Mouse (Mus musculus): Measurements from ENCODE around the gene Atxn7l1. TPM values are rescaled to one million over a fixed set of nuclear protein-coding genes. Genes with fewer than 3 reads are reported as not detected.

The Atxn7l1 gene
- polyA plus RNA-seq, 1 experiment = 90.6 TPM

DNA sequence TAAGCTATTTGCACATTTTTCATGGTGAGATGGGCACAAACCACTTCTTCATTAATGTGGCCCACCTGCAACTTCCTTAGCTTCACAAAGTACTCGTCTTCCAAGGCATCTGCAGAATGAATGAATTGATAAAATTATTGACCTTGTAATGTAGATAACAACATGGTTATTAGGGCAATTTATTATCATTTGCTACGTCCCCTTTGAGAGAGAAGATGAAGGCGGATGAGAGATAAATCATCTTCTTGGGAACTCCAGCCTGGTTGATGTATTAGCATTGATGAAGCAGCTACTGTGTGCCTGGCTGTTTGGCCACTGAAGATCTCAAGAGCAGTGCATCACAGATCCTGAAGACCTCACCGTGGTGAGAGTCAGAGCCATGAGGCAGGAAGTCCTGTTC is 63.4 kb downstream of the Atxn7l1 start:
- peaks cover 1% of the 10 kb centered on the region for H3K4me1 ChIP-seq (ENCODE audit: control insufficient read depth, insufficient read depth, low read length)
- H3K4me3 ChIP-seq (ENCODE audit: insufficient read depth, low read length) = no peak overlapping the region
- TF ChIP-seq CTCF (IDR thresholded peaks at IDR 0.05; ENCODE audit: low read depth, low read length) = no peak
- H3K27ac ChIP-seq (ENCODE audit: insufficient read depth, low read depth, low read length) = no peak overlapping the region

DNA sequence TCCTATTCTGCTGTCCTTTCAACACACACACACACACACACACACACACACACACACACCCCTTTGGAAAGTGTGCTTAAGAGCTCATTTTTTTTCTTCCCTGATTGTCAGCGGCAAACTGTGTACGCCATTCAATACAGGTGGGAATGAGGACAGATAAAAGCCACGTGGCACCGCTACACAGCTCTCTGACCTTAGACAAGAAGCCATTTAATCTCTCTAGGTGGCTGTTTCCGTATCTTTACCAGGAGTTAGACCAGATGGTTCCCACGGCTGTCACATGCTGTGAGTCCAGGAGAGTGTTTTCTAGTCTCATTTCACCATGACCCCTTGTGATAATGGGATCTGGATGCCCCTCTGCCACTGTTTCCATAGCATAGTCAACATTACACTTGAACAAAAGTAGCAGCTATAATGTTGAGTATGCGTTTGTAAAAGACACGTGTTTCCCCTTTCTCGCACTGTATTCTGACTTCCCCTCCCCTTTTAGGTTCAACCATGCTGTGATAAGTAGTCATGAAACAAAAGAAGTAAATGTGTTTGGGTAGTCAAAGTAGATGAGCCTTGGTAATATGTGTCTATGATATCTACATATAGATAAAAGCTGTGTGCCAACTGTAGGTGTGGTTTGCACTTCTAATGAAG is 70.8 kb downstream of the Atxn7l1 start:
- no peak for TF ChIP-seq CTCF (IDR thresholded peaks at IDR 0.05; ENCODE audit: low read depth, low read length)
- H3K4me3 ChIP-seq (ENCODE audit: insufficient read depth, low read length) = no peak overlapping the region
- peaks cover 2% of the 10 kb centered on the region for H3K4me1 ChIP-seq (ENCODE audit: control insufficient read depth, insufficient read depth, low read length)
- no peak overlapping the region for H3K27ac ChIP-seq (ENCODE audit: insufficient read depth, low read depth, low read length)

GRCm38 (mm10) chr12:33219436-33219835 is 71.9 kb downstream of the Atxn7l1 start:
- Histone ChIP-seq H3K4me3 (ENCODE audit: insufficient read depth, low read length) (no peak overlapping the region), H3K4me1 (ENCODE audit: control insufficient read depth, insufficient read depth, low read length) (peaks cover 2% of the 10 kb centered on the region), H3K27ac (ENCODE audit: insufficient read depth, low read depth, low read length) (no peak overlapping the region)
- TF ChIP-seq POLR2A (IDR thresholded peaks at IDR 0.05; ENCODE audit: borderline replicate concordance, low read depth, low read length) (no peak), CTCF (IDR thresholded peaks at IDR 0.05; ENCODE audit: low read depth, low read length) (no peak)

DNA sequence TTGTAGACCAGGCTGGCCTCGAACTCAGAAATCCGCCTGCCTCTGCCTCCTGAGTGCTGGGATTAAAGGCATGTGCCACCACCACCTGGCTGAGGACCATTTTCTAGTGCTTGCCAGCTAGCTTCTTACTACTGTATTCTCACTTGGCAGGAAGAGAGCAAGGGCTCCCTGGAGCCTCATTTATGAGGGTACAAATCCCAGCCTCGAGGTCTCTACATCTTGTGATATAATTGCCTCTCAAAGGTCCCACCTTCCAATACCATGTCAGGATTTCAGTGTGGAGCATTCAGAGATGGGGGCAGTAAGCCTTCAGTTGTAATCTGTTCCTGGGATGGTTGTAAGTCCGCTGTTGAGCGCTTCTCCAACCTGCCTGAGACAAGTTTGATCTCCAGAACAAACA is 72.6 kb downstream of the Atxn7l1 start:
- no peak for TF ChIP-seq POLR2A (IDR thresholded peaks at IDR 0.05; ENCODE audit: borderline replicate concordance, low read depth, low read length)
- no peak for TF ChIP-seq CTCF (IDR thresholded peaks at IDR 0.05; ENCODE audit: low read depth, low read length)
- Histone ChIP-seq H3K4me1 (ENCODE audit: control insufficient read depth, insufficient read depth, low read length) (peaks cover 2% of the 10 kb centered on the region), H3K4me3 (ENCODE audit: insufficient read depth, low read length) (no peak overlapping the region), H3K27ac (ENCODE audit: insufficient read depth, low read depth, low read length) (no peak overlapping the region)

GRCm38 (mm10) chr12:33220509-33221051 is 73.1 kb downstream of the Atxn7l1 start:
- H3K4me3 ChIP-seq (ENCODE audit: insufficient read depth, low read length) = no peak overlapping the region
- peaks cover 2% of the 10 kb centered on the region for H3K4me1 ChIP-seq (ENCODE audit: control insufficient read depth, insufficient read depth, low read length)
- TF ChIP-seq POLR2A (IDR thresholded peaks at IDR 0.05; ENCODE audit: borderline replicate concordance, low read depth, low read length) (no peak), CTCF (IDR thresholded peaks at IDR 0.05; ENCODE audit: low read depth, low read length) (no peak)
- no peak overlapping the region for H3K27ac ChIP-seq (ENCODE audit: insufficient read depth, low read depth, low read length)

- H3K27ac ChIP-seq (ENCODE audit: insufficient read depth, low read depth, low read length) = no peak overlapping the region
- H3K4me3 ChIP-seq (ENCODE audit: insufficient read depth, low read length) = no peak overlapping the region
- no peak for TF ChIP-seq CTCF (IDR thresholded peaks at IDR 0.05; ENCODE audit: low read depth, low read length)
- TF ChIP-seq POLR2A (IDR thresholded peaks at IDR 0.05; ENCODE audit: borderline replicate concordance, low read depth, low read length) = no peak
- no peaks in the 10 kb centered on the region for H3K4me1 ChIP-seq (ENCODE audit: control insufficient read depth, insufficient read depth, low read length)
Observed at GRCm38 (mm10) chr12:33222187-33222586, 74.7 kb downstream of the Atxn7l1 start.

GRCm38 (mm10) chr12:33225117-33225541 is 77.6 kb downstream of the Atxn7l1 start:
- no peak for TF ChIP-seq CTCF (IDR thresholded peaks at IDR 0.05; ENCODE audit: low read depth, low read length)
- TF ChIP-seq POLR2A (IDR thresholded peaks at IDR 0.05; ENCODE audit: borderline replicate concordance, low read depth, low read length) = no peak
- no peak overlapping the region for H3K27ac ChIP-seq (ENCODE audit: insufficient read depth, low read depth, low read length)
- no peaks in the 10 kb centered on the region for H3K4me1 ChIP-seq (ENCODE audit: control insufficient read depth, insufficient read depth, low read length)
- no peak overlapping the region for H3K4me3 ChIP-seq (ENCODE audit: insufficient read depth, low read length)

GRCm38 (mm10) chr12:33225978-33226377 is 78.5 kb downstream of the Atxn7l1 start:
- Histone ChIP-seq H3K27ac (ENCODE audit: insufficient read depth, low read depth, low read length) (no peak overlapping the region), H3K4me1 (ENCODE audit: control insufficient read depth, insufficient read depth, low read length) (no peaks in the 10 kb centered on the region), H3K4me3 (ENCODE audit: insufficient read depth, low read length) (no peak overlapping the region)
- TF ChIP-seq CTCF (IDR thresholded peaks at IDR 0.05; ENCODE audit: low read depth, low read length) = no peak
- no peak for TF ChIP-seq POLR2A (IDR thresholded peaks at IDR 0.05; ENCODE audit: borderline replicate concordance, low read depth, low read length)

- Histone ChIP-seq H3K4me1 (ENCODE audit: control insufficient read depth, insufficient read depth, low read length) (no peaks in the 10 kb centered on the region), H3K27ac (ENCODE audit: insufficient read depth, low read depth, low read length) (no peak overlapping the region), H3K4me3 (ENCODE audit: insufficient read depth, low read length) (no peak overlapping the region)
- TF ChIP-seq CTCF (IDR thresholded peaks at IDR 0.05; ENCODE audit: low read depth, low read length) = no peak
- TF ChIP-seq POLR2A (IDR thresholded peaks at IDR 0.05; ENCODE audit: borderline replicate concordance, low read depth, low read length) = no peak
Observed at GRCm38 (mm10) chr12:33226596-33226995, 79.1 kb downstream of the Atxn7l1 start.

- Histone ChIP-seq H3K4me3 (ENCODE audit: insufficient read depth, low read length) (no peak overlapping the region), H3K27ac (ENCODE audit: insufficient read depth, low read depth, low read length) (no peak overlapping the region)
- TF ChIP-seq CTCF (IDR thresholded peaks at IDR 0.05; ENCODE audit: low read depth, low read length) (no peak), POLR2A (IDR thresholded peaks at IDR 0.05; ENCODE audit: borderline replicate concordance, low read depth, low read length) (no peak)
Observed at GRCm38 (mm10) chr12:33235314-33235713, 87.8 kb downstream of the Atxn7l1 start.

More at GRCm38 (mm10) chr12:33235314-33235713, 87.8 kb downstream of the Atxn7l1 start:
- H3K4me1 ChIP-seq (ENCODE audit: control insufficient read depth, insufficient read depth, low read length) = no peaks in the 10 kb centered on the region

All from bone marrow macrophage, adult 2 months (primary cell).